Mouse (Mus musculus) CD8-positive naive resting alpha-beta T cell, adult 2 months (primary cell): ENCODE results near the gene Ccr10.

ENCODE experiments used
- DNase-seq, 2 experiments: peaks; one replicate each; pipeline ENCODE4 v3.0.0; 2022; ENCODE audit warnings: low read depth in 2 of 2, low spot score in 2 of 2

Ccr10 gene

GRCm38 (mm10) chr11:101174851-101175628, at the start of gene Ccr10:
Gene Ccr10 (minus strand): TSS chr11:101175443.
- DNase-seq, result no peak

GRCm38 (mm10) chr11:101224337-101224736, 49.1 kb upstream of the Ccr10 start:
- no peak for DNase-seq

DNA sequence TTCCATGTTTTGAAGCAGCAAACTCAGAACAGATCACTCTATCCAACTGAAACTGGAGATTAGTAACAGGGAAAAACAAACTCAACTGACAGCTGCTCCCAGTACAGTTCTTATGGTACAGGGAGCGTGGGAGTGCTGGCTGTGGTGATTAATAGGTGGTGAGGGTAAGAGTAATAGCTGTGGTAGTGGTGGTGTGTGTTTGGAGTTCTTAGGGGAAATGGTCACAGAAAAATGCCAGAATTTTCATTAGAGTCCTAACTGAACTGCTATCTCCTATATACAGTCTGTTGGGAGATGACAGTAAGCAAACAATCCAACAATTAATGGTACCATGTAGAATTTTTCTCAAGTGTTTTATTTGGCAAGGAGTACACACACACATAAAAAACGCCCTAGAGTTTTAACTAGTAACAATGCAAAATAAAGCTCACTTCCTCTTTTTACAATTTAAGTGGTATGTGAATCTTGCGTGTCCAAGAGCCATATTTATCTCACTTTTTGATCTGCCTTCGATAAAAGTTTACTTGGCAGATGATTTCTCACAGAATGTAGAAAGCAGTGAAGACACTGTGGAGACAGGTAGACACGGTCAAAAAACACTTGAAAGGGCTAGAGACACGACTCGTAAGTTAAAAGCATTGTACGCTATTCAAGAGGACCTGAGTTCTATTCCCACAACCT, 46.2 kb upstream of the Ccr10 start:
- DNase-seq, result no peak

DNA sequence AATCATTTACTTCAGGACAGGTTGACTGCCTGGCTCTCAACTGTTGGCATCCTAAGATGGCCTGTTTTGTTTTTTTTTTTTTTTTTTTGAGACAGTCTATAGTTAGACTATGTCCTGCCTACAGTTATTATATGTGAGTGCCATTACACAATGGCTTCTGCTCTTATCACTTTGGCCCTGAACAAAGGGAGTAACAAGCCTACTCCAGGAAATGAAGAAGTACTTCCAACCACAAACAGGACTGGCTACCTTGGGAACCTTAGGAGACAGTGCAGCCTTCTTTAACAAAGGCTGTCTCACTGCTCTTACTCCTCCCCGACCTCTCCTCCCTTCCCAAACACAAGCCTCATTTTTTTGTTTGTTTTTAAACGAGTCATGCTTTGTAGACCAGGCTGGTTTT, 45.6 kb upstream of the Ccr10 start:
- DNase-seq, result no peak

DNA sequence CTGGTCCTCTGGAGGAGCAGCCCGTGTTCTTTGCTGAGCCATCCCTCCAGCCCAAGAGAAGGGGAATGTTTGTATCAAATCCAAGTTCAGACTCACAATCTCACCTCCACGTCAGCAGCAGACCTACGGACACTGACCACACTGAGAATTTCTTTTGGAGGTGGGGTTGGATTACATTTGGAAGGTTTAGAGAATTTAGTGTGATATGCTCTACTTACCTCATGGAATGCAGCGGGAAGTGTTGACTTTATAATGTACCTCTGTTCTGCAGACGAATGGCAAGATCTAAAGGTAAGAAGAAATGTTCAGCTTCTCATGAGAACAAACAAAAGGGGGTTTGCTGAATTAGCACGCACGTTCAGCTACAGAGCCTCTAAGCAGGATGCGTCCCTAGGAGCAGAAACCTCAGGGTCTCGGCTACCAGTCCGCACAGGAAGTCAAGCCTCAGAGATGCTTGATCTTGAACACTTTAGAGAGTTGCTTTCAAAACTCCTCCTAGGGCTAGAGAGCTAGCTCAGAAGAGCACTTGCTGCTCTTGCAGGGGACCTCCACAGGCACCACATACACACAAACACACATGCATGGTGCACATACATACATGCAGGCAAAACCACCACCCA, 43.3 kb upstream of the Ccr10 start:
- DNase-seq, result peak; percentile 2 to 41

- DNase-seq, result no peak
These were observed 41.7 kb upstream of the Ccr10 start for GRCm38 (mm10) chr11:101216936-101217335.

DNA sequence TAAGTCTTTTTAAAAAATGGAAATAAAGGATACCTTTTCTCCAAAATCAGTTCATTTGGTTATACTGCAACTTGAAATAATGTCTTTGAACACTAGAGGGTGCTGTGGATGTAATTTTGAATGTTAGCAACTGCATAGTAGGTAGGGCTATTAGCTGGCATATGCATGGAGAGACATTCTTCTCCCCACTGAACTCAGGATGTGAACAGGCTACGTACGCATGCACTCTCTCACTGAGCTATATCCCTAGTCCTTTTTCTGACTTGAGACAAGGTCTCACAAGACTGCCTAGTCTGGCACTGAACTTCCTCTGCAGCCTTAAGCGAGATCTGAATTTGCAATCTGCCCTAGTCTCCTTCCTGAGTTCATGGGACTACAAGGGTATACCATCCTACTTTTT, 36.7 kb upstream of the Ccr10 start:
- DNase-seq, result peak; percentile 39 to 74

DNA sequence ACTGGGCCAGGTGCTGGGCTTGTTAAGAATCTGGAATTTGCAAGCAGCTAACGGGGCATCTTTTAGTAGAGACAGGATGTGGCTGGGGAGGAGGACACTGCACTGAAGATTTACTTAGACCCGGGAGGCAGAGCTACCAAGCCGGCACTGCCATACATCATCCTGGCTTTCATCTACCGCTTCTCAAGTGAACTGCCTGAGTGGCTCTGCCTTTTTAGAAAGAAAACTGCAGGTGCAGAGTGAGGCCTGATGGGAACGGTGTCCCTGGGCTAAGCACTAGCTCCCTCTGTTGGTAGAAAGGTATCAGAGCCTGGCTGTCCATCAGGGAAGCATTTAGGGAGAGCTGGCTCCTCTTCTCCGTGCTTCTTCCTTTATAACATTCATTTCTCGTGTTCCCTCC, 25.7 kb upstream of the Ccr10 start:
- peak in 1 of 2 experiments; percentile 32 for DNase-seq

DNA sequence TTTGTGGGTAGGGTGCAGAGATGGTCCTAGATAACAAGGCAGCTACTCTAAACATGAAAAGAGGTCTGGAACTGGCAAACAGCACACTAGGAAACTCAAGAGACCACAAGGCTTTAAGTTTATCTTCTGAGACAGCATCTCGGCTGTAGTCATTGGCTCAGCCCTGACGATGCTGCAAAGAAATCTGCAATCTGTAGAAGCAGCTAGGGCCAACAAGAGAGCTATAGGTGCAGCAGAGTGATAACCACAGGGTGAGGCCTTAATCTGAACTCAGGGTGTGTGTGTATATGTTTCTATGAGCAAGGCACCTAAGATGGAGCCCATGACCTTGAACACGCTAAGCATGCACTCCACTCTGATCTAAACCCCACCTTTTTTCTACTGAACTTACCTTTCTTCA, 24.3 kb upstream of the Ccr10 start:
- DNase-seq, result no peak

GRCm38 (mm10) chr11:101196175-101196574, 20.9 kb upstream of the Ccr10 start:
- DNase-seq, result no peak

GRCm38 (mm10) chr11:101195571-101195970, 20.3 kb upstream of the Ccr10 start:
- DNase-seq, result no peak

DNA sequence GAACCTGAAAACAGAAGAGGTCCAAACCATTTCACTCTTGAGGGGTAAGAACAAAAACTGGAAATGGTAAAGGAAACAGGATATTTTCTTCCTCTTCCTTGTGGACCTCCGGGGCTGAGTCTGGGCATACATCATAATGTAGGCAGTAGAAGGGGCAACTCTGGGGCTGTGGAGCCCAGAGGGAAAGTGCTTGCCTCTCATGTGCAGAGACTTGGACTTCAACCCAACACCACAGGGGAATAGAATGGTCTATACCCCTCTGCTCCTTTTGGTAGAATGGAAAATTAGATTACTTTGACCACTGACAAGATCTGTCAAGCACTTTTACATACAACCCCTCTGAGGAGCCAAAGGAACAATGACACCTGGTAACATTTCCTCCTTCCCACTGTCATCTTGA, 19.9 kb upstream of the Ccr10 start:
- DNase-seq, result no peak

GRCm38 (mm10) chr11:101194643-101195042, 19.4 kb upstream of the Ccr10 start:
- no peak for DNase-seq

- DNase-seq, result no peak
These were observed 18.9 kb upstream of the Ccr10 start for GRCm38 (mm10) chr11:101194137-101194536.

DNA sequence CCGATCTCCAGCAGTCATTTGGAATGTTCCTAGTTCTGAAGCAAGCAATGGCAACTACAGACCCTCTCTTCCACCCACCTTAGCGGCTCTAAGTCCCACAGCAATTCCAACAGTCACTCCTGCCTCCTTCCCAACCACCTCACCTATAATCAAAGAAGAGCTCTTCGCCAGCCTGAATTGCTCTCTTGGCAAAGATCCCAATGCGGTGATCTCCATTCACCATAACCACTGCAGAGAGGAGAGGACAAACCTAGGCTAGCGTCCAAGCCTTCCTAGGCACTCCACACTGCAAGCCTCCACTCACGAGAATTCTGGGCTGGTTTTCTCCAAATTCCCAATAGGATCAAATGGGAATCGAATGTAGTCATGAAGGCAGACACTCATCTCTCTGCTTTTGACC, 17.8 kb upstream of the Ccr10 start:
- no peak for DNase-seq

GRCm38 (mm10) chr11:101192646-101193045, 17.4 kb upstream of the Ccr10 start:
- DNase-seq, result no peak

DNA sequence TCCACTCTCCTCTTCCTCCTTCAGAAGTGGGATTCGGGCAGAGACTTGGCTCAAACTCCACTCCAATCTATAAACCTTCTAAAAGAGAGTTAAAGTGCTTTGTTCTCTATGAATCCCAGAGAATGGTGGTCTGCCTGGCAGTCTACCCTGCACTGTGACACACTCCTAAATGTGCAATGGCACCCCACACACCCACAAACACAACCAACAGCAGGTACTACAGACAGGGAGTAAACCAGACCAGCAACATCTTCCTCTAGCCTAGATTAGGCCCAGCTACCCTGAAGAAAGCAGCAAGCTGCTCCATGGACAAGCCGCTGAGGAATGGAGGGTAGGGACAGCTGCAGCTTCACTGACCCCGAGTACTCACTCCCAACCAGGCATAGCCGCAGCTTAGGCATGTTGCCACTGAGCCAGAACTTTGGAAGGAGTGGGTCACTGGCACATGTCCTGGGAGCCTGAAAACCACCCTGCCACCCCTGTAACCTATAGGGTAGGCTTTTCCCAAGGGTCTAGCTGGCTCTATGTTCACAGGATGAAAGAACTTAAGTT, 16.8 kb upstream of the Ccr10 start:
- DNase-seq, result no peak

- DNase-seq, result no peak
These were observed 16.0 kb upstream of the Ccr10 start for GRCm38 (mm10) chr11:101190913-101191907.

DNA sequence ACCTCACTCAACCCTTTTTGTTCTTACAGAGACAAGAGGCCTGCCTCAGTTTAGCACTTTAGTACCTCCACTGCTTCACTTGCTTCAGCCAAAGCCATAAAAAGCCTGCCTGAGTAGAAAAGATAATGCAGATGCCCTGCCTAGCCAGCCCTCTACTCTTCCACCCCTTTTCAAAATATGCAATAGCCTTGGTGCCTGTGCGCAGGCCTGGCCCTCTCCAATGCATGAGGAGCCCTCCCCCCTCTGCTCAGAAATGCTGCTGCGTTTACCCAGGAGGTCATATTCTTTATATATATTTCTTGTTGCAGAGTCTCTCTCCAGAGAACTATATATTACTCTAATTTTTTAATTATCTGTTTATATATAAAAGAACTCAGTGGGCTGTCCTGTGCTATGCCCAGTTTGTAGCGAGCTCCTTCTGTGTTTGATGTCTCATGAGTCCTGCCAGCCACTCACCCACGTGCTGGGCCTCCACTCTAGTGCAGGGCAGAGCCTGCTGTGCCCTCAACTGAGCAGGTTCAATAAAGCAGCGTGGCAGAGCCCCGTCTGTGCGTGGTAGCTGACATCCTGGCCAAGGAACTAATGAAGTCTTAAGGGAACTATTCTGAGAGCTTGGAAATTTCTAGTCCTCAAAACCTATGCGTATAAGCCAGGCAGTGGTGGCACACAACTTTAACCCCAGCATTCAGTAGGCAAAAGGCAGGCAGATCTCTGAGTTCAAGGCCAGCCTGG, 15.1 kb upstream of the Ccr10 start:
- no peak for DNase-seq
